Mouse (Mus musculus) brain, embryonic 14.5 days (tissue): ENCODE results near the gene Hoxa10. TPM values are rescaled to one million over a fixed set of nuclear protein-coding genes. Genes with fewer than 3 reads are reported as not detected.
A peak's percentile ranks its signal among the peaks of the same experiment; 100 is the strongest.

ENCODE experiments used
- DNase-seq: peaks from one replicate; pipeline ENCODE4 v3.0.0-alpha.2; 2011; ENCODE audit warnings: low read depth
- CTCF ChIP-seq: fragments of 200-500 bp; IDR thresholded peaks from 2 replicates; pipeline ENCODE4 v1.5.1; 2012; ENCODE audit warnings: inconsistent platforms, mild to moderate bottlenecking, moderate library complexity, borderline replicate concordance; ENCODE audit not compliant: insufficient read depth, insufficient read length; ENCODE audit errors: extremely low read depth
- POLR2A ChIP-seq: fragments of 200-500 bp; IDR thresholded peaks from 2 replicates; pipeline ENCODE4 v1.6.1; 2012; ENCODE audit warnings: mild to moderate bottlenecking, inconsistent platforms, borderline replicate concordance; ENCODE audit not compliant: poor library complexity, insufficient read depth, insufficient read length, severe bottlenecking; ENCODE audit errors: extremely low read depth
- polyA plus RNA-seq: library from polyadenylated mRNA; depleted of rRNA; stranded (reverse); fragments of >200 nt; gene quantifications from 2 replicates; pipeline ENCODE4 v1.2.3, GENCODE M21; 2012

Hoxa10 gene
- polyA plus RNA-seq, 1 experiment: 0.08 TPM

GRCm38 (mm10) chr6:52260654-52261575 is 20.3 kb upstream of the Hoxa10 start, which contains the start of gene Hoxa13:
Gene Hoxa13 (minus strand): TSS chr6:52260880.
- peak; percentile 25 for DNase-seq
- no peak for TF ChIP-seq POLR2A
- no peak for TF ChIP-seq CTCF

GRCm38 (mm10) chr6:52259811-52260261 is 19.2 kb upstream of the Hoxa10 start:
- TF ChIP-seq POLR2A (no peak), CTCF (no peak)
- DNase-seq: no peak

GRCm38 (mm10) chr6:52259081-52259790 is 18.6 kb upstream of the Hoxa10 start:
- TF ChIP-seq POLR2A (no peak), CTCF (no peak)
- DNase-seq: peak; percentile 39

- DNase-seq: peak; percentile 91
- TF ChIP-seq POLR2A: no peak
- peak; percentile 85 for TF ChIP-seq CTCF
Observed at GRCm38 (mm10) chr6:52256956-52257355, 16.3 kb upstream of the Hoxa10 start.

GRCm38 (mm10) chr6:52253511-52254500 is 13.2 kb upstream of the Hoxa10 start:
- peak; percentile 63 for DNase-seq
- TF ChIP-seq POLR2A (no peak), CTCF (no peak)

GRCm38 (mm10) chr6:52252775-52253376 is 12.2 kb upstream of the Hoxa10 start:
- TF ChIP-seq CTCF: no peak
- no peak for TF ChIP-seq POLR2A
- peak; percentile 30 for DNase-seq

- DNase-seq: peak; percentile 27
- TF ChIP-seq POLR2A (no peak), CTCF (no peak)
Observed at GRCm38 (mm10) chr6:52252016-52252774, 11.5 kb upstream of the Hoxa10 start.

GRCm38 (mm10) chr6:52251177-52251879 is 10.7 kb upstream of the Hoxa10 start:
- TF ChIP-seq POLR2A (no peak), CTCF (no peak)

GRCm38 (mm10) chr6:52249826-52250225 is 9.2 kb upstream of the Hoxa10 start:
- DNase-seq: no peak
- no peak for TF ChIP-seq CTCF
- TF ChIP-seq POLR2A: no peak

More at GRCm38 (mm10) chr6:52251177-52251879, 10.7 kb upstream of the Hoxa10 start:
- no peak for DNase-seq
